Mouse (Mus musculus): Measurements from ENCODE around the gene Slc48a1. TPM values are rescaled to one million over a fixed set of nuclear protein-coding genes. Genes with fewer than 3 reads are reported as not detected.

Gene Slc48a1
- polyA plus RNA-seq, 1 experiment from 2014 or later, result 18.9 TPM

GRCm38 (mm10) chr15:97770280-97770679 is 8.0 kb upstream of the Slc48a1 start:
- H3K36me3 ChIP-seq (replicated peaks), result no peaks in the 10 kb centered on the region
- H3K9me3 ChIP-seq, result no peaks in the 10 kb centered on the region
- H3K4me1 ChIP-seq, result peaks cover 63% of the 10 kb centered on the region
- no peak overlapping the region for H3K27ac ChIP-seq (replicated peaks)
- peaks cover 81% of the 10 kb centered on the region for H3K27me3 ChIP-seq (replicated peaks; ENCODE audit: low read depth, poor library complexity, severe bottlenecking)
- 81% methylated on average over 8 of the region's 8 CpGs for WGBS
- no peak for DNase-seq (ENCODE audit: low spot score)
- H3K4me3 ChIP-seq, result no peak overlapping the region

- 35% methylated on average over 5 of the region's 5 CpGs for WGBS
- Histone ChIP-seq H3K27ac (replicated peaks) (peak overlapping the region; percentile 68; the same call in 1 of the 2 replicates), H3K4me3 (0 out of 2 replicates have a peak overlapping the region, but pooled peaks have one; percentile 12), H3K27me3 (replicated peaks; ENCODE audit: low read depth, poor library complexity, severe bottlenecking) (peaks cover 63% of the 10 kb centered on the region), H3K4me1 (peaks cover 44% of the 10 kb centered on the region), H3K9me3 (no peaks in the 10 kb centered on the region), H3K36me3 (replicated peaks) (no peaks in the 10 kb centered on the region)
- peak; percentile 57 for DNase-seq (ENCODE audit: low spot score)
These were observed 5.2 kb upstream of the Slc48a1 start for GRCm38 (mm10) chr15:97773108-97773507.

DNA sequence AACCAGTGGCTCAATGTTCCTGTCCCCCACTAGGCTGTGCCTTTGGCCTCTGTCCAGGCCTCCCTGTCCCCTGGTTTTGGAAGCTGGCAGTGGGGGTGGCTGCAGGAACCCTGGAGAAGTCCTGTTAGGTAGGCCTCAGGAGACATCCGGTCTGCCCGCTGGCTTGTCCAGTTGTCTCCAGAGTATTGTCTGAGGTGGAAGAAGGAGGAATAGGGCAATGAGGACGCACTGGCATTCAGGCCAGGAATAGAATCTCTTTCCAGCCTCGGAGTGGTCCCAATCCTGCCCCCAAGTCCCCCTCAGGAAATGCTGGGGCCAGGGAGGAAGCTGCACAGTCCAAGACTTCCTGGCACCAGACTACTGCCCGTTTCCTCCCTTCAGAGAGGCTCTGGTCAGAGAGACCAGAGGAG is 4.4 kb upstream of the Slc48a1 start:
- Histone ChIP-seq H3K4me1 (peaks cover 39% of the 10 kb centered on the region), H3K4me3 (no peak overlapping the region), H3K36me3 (replicated peaks) (no peaks in the 10 kb centered on the region), H3K9me3 (no peaks in the 10 kb centered on the region), H3K27me3 (replicated peaks; ENCODE audit: low read depth, poor library complexity, severe bottlenecking) (peaks cover 54% of the 10 kb centered on the region), H3K27ac (replicated peaks) (peak overlapping the region; percentile 68)
- 64% methylated on average over 5 of the region's 5 CpGs for WGBS
- DNase-seq (ENCODE audit: low spot score), result no peak

GRCm38 (mm10) chr15:97776514-97776913 is 1.8 kb upstream of the Slc48a1 start:
- H3K9me3 ChIP-seq, result no peaks in the 10 kb centered on the region
- 9% methylated on average over 8 of the region's 8 CpGs for WGBS
- no peak overlapping the region for H3K4me3 ChIP-seq
- peaks cover 54% of the 10 kb centered on the region for H3K4me1 ChIP-seq
- H3K27me3 ChIP-seq (replicated peaks; ENCODE audit: low read depth, poor library complexity, severe bottlenecking), result peaks cover 30% of the 10 kb centered on the region
- H3K36me3 ChIP-seq (replicated peaks), result no peaks in the 10 kb centered on the region
- 0 out of 2 replicates have a peak overlapping the region, but pooled peaks have one; percentile 3 for H3K27ac ChIP-seq (replicated peaks)
- DNase-seq (ENCODE audit: low spot score), result peak; percentile 71

- Histone ChIP-seq H3K27me3 (replicated peaks; ENCODE audit: low read depth, poor library complexity, severe bottlenecking) (peaks cover 29% of the 10 kb centered on the region), H3K36me3 (replicated peaks) (no peaks in the 10 kb centered on the region), H3K9me3 (no peaks in the 10 kb centered on the region), H3K4me1 (peaks cover 58% of the 10 kb centered on the region), H3K27ac (replicated peaks) (no peak overlapping the region), H3K4me3 (no peak overlapping the region)
- no peak for DNase-seq (ENCODE audit: low spot score)
- WGBS, result 81% methylated on average over 6 of the region's 6 CpGs
These were observed 1.4 kb upstream of the Slc48a1 start for GRCm38 (mm10) chr15:97776919-97777318.

- WGBS, result 78% methylated on average over 1 of the region's 1 CpGs
- no peaks in the 10 kb centered on the region for H3K9me3 ChIP-seq
These were observed 1.3 kb downstream of the Slc48a1 start for GRCm38 (mm10) chr15:97779576-97779975.

GRCm38 (mm10) chr15:97780611-97781031 is 2.3 kb downstream of the Slc48a1 start:
- Histone ChIP-seq H3K9me3 (no peaks in the 10 kb centered on the region), H3K36me3 (replicated peaks) (no peaks in the 10 kb centered on the region), H3K4me1 (peaks cover 43% of the 10 kb centered on the region), H3K27me3 (replicated peaks; ENCODE audit: low read depth, poor library complexity, severe bottlenecking) (peaks cover 34% of the 10 kb centered on the region), H3K27ac (replicated peaks) (no peak overlapping the region; the same call in 1 of the 2 replicates), H3K4me3 (no peak overlapping the region)
- no peak for DNase-seq (ENCODE audit: low spot score)
- 60% methylated on average over 12 of the region's 12 CpGs for WGBS

More at GRCm38 (mm10) chr15:97779576-97779975, 1.3 kb downstream of the Slc48a1 start:
- Histone ChIP-seq H3K4me1 (peaks cover 48% of the 10 kb centered on the region), H3K27ac (replicated peaks) (no peak overlapping the region), H3K36me3 (replicated peaks) (no peaks in the 10 kb centered on the region), H3K27me3 (replicated peaks; ENCODE audit: low read depth, poor library complexity, severe bottlenecking) (peaks cover 35% of the 10 kb centered on the region), H3K4me3 (no peak overlapping the region)
- no peak for DNase-seq (ENCODE audit: low spot score)

- H3K4me3 ChIP-seq, result peak overlapping the region; percentile 45
- DNase-seq (ENCODE audit: low spot score), result peak; percentile 70
- no peaks in the 10 kb centered on the region for H3K9me3 ChIP-seq
- peak overlapping the region; percentile 63 for H3K27ac ChIP-seq (replicated peaks)
- WGBS, result 6% methylated on average over 24 of the region's 24 CpGs
- peaks cover 49% of the 10 kb centered on the region for H3K4me1 ChIP-seq
- peaks cover 32% of the 10 kb centered on the region for H3K27me3 ChIP-seq (replicated peaks; ENCODE audit: low read depth, poor library complexity, severe bottlenecking)
- no peaks in the 10 kb centered on the region for H3K36me3 ChIP-seq (replicated peaks)
These were observed 3.8 kb downstream of the Slc48a1 start for GRCm38 (mm10) chr15:97781961-97782748.

DNA sequence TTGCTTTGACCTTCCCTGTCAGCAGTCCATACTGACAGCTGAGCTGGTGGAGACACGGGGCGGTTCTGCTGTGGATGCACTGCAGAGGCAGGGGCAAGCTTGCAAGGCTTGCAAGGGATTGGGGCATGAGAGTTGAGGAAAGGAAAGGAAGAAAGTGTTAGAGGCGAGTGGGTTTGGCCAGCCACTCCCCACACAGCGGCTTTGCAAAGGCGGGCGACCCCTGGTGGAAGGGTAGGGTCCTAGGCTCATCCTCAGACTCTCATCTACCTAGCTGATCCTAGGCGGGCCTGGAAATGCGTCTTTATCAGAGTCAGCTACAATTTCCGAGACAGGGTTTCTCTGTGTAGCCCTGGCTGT is 4.4 kb downstream of the Slc48a1 start:
- Histone ChIP-seq H3K27ac (replicated peaks) (peak overlapping the region; percentile 63), H3K27me3 (replicated peaks; ENCODE audit: low read depth, poor library complexity, severe bottlenecking) (peaks cover 32% of the 10 kb centered on the region), H3K36me3 (replicated peaks) (no peaks in the 10 kb centered on the region), H3K9me3 (no peaks in the 10 kb centered on the region), H3K4me3 (peak overlapping the region; percentile 45), H3K4me1 (peaks cover 49% of the 10 kb centered on the region)
- WGBS, result 3% methylated on average over 9 of the region's 9 CpGs
- DNase-seq (ENCODE audit: low spot score), result peak; percentile 86

GRCm38 (mm10) chr15:97784092-97784559 is 5.8 kb downstream of the Slc48a1 start:
- 3% methylated on average over 39 of the region's 39 CpGs for WGBS
- peak overlapping the region; percentile 80 for H3K27ac ChIP-seq (replicated peaks)

DNA sequence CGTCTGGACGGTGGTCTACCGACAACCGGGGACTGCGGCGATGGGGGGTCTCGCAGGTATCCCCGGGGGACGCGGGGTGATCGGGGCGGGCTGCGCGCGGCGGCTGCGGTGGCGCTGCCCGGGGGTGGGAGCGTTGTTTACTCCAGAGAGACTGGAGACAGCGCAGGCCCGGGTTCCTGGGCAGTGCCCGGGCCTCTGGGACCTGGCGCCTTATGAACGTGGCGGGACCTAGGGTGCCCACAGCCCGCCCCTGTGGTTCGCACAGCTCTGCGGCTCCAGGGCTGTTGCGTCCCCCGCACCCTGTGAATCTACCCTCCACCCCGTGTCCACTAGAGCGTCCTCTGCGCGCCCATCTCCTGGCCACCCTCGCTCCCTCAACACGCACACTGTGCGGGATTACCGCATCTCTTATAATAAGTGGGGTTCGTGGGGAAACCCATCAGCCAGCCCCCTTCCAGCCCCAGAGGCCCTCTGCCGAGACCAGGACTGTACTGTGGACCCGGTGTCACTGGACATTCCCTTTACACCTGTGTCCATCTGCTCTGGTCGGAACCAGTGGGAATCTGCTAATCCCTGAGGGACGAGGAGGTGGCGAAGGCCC is 6.3 kb downstream of the Slc48a1 start:
- peaks cover 3% of the 10 kb centered on the region; the same call in 1 of the 2 replicates for H3K36me3 ChIP-seq (replicated peaks)
- WGBS, result 6% methylated on average over 45 of the region's 45 CpGs
- H3K4me1 ChIP-seq, result peaks cover 55% of the 10 kb centered on the region
- DNase-seq (ENCODE audit: low spot score), result no peak
- H3K27ac ChIP-seq (replicated peaks), result peak overlapping the region; percentile 80
- no peaks in the 10 kb centered on the region for H3K9me3 ChIP-seq
- H3K4me3 ChIP-seq, result peak overlapping the region; percentile 74
- H3K27me3 ChIP-seq (replicated peaks; ENCODE audit: low read depth, poor library complexity, severe bottlenecking), result peaks cover 32% of the 10 kb centered on the region

More at GRCm38 (mm10) chr15:97784092-97784559, 5.8 kb downstream of the Slc48a1 start:
- Histone ChIP-seq H3K4me3 (peak overlapping the region; percentile 74), H3K27me3 (replicated peaks; ENCODE audit: low read depth, poor library complexity, severe bottlenecking) (peaks cover 32% of the 10 kb centered on the region), H3K9me3 (no peaks in the 10 kb centered on the region), H3K36me3 (replicated peaks) (no peaks in the 10 kb centered on the region), H3K4me1 (peaks cover 55% of the 10 kb centered on the region)
- peak; percentile 93 for DNase-seq (ENCODE audit: low spot score)

DNA sequence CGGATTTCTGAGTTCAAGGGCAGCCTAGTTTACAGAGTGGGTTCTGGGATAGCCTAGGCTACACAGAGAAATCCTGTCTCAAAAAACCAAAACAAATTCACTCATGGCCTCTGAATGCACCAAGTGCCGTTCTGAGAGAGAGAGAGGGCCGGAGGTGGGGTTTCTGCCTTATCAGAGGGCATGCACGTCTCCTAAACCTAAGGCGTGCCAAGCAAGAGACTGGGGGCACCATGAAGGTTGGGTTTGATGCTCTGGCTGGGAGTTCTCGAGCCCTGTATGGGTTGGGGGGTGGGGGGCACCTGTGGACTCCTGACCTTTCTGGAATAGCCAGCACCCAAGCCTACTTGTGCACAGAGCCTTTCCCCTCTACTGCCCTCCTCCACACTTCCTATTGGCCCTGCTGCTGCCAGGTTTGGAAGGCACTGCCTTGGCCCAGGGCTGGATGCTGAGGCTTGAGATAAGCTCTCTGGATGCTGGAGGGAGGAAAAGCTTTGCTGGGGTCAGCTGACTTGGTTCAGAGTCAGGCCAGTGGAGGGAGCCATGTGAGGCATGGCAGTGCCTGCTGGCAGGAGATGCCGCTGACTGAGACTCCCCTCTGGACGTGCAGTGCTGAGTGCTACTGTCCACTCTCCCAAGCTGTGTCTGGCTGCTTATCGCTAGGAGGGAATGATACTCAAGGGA is 7.6 kb downstream of the Slc48a1 start:
- DNase-seq (ENCODE audit: low spot score), result no peak
- Histone ChIP-seq H3K9me3 (no peaks in the 10 kb centered on the region), H3K27ac (replicated peaks) (no peak overlapping the region), H3K36me3 (replicated peaks) (peaks cover 12% of the 10 kb centered on the region), H3K27me3 (replicated peaks; ENCODE audit: low read depth, poor library complexity, severe bottlenecking) (peaks cover 32% of the 10 kb centered on the region), H3K4me1 (peaks cover 45% of the 10 kb centered on the region), H3K4me3 (no peak overlapping the region)
- 84% methylated on average over 9 of the region's 9 CpGs for WGBS
